Mouse (Mus musculus) heart, postnatal 4 days (tissue): ENCODE data around the gene Rngtt. TPM values are rescaled to one million over a fixed set of nuclear protein-coding genes. Genes with fewer than 3 reads are reported as not detected.

Experiments
- DNase-seq: peaks from one replicate; pipeline ENCODE4 v3.0.0; 2021
- microRNA-seq, 2 experiments: library from miRNA; unstranded; fragments of <30 nt; microRNA quantifications; one replicate each; pipeline ENCODE4 v1.2.0; 2021 to 2022
- total RNA-seq, 2 experiments: library from RNA; stranded (reverse); gene quantifications; 2 replicates each; pipeline ENCODE4 v1.2.3; 2021

Gene Rngtt
- total RNA-seq, 2 experiments from 2014 or later: 16.7 to 16.9 TPM

GRCm38 (mm10) chr4:33520938-33521337, 210.8 kb downstream of the Rngtt start:
- DNase-seq: no peak

DNA sequence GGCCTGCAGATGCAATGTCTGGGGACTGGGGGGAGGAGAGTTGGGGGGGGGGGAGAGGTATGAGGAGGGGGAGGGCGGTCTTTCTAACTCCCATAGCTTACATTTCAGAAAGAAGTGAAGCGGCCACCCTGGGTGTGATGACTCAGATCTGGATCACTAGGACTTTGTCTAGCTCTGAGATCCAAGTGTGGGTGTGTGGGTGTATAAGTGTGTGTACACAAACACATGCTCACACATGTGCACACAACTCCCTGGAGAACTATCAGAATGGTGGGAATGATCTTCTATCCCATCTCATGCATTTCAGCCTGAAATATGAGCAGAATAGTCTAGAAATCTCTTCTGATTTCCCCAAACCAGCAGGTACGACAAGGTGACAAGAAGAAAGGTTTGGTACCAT, 213.7 kb downstream of the Rngtt start:
- DNase-seq: no peak

GRCm38 (mm10) chr4:33524481-33525141, 214.5 kb downstream of the Rngtt start:
- peak; percentile 85 for DNase-seq

- no peak for DNase-seq
These were observed 215.2 kb downstream of the Rngtt start for GRCm38 (mm10) chr4:33525272-33525671.

GRCm38 (mm10) chr4:33526092-33526491, 216.0 kb downstream of the Rngtt start:
- DNase-seq: no peak

- DNase-seq: no peak
These were observed 216.6 kb downstream of the Rngtt start for GRCm38 (mm10) chr4:33526675-33527074.

DNA sequence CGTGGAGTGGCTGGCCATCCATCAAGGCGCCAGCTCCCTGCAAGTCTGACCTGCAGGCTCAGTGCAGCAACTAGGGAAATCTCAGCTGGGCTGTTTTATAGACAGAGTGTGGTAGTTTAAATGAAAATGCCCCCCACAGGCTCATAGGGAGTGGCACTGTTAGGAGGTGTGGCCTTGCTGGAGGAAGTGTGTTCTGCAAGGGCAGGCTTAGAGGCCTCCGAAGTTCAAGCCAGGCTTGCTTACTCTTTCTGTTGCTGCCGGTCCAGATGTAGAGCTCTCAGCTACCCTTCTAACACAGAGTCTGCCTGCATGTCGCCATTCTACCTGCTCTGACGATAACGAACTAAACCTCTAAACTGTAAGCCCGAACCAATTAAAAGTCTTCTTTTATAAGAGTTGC, 222.5 kb downstream of the Rngtt start:
- no peak for DNase-seq

DNA sequence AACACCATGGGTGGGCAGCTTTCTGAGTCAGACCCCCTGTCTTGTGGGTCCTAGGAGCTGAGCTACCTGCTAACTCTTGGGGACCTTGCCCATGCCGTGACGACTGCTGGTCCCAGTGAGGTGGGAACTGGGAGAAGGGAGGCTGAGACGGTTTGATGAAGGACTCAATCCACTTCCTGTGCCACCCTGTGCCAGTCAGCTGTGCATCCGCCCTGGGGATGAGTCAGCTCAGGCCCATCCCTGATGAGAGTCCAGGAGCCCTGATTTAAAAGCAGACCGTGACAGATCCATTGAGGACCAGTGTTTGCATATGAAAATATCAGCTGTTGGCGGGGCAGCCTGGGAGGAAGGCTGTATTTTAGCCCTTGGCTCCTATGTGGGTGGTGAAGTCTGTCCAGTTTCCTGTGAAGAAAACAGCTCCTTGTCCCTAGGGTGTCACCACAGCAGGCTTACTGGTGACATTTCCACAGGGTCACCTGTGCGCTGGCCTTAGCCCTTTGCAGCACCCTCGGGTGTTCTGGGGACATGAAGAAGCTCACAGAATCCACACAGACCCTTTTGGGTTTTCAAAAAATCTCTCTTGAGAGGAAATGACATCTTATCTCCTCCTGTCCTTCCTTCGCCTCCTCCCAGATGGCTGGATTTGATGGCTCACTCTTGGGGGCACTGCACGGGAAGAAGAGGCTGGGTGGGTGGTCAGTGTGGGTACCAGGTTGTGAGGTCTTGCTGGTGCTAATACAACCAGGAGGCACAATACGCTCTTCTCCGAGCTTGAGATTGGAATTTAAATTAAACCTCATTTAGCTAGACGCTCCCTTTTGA, 234.9 kb downstream of the Rngtt start:
- DNase-seq: no peak

GRCm38 (mm10) chr4:33545577-33545879, 235.4 kb downstream of the Rngtt start:
- no peak for DNase-seq

GRCm38 (mm10) chr4:33546278-33546677, 236.2 kb downstream of the Rngtt start:
- DNase-seq: no peak

- DNase-seq: no peak
These were observed 237.3 kb downstream of the Rngtt start for GRCm38 (mm10) chr4:33547315-33547929.

DNA sequence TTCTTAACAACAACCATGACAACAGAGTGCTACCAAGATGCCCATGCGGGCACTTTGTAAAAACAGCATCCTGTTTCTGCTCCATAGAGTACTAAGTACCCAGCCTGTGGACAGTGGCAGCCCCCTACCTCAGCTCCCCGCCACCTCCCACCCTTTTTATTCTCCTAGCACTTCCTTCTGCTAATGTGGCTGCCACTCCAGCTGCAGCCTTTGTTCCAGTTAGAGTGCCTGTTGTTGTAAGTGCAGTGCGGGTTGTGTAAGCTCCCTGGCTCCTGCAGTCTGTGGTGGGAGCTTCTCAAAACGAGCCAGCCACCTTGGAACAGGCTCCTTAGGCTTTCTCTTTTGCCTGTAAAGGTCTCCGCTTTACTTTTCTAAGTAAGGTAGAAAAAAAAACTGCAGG, 239.5 kb downstream of the Rngtt start:
- no peak for DNase-seq

Small RNA genes lying within 50 kb of the gene (microRNA-seq; reads per million reads assigned to microRNA genes)
- 0 reads per million in 2 experiments for gene Mir8118

Other genes with a start within 250 kb of the Rngtt start
- gene Gabrr2, start 247.3 kb upstream of the Rngtt start, total RNA-seq: not detected
- gene Gabrr1, start 177.8 kb upstream of the Rngtt start, total RNA-seq: under 1 TPM; 0.41 TPM
- 10 to 100 TPM; 19.2 to 19.6 TPM for gene Pm20d2, start 120.6 kb upstream of the Rngtt start, total RNA-seq
- gene Srsf12, start 101.3 kb upstream of the Rngtt start, total RNA-seq: under 1 TPM; 0.18 to 0.29 TPM
- 100 to 1,000 TPM; 103 to 110 TPM for gene Pnrc1, start 20.1 kb upstream of the Rngtt start, total RNA-seq